Mouse (Mus musculus): ENCODE measurements around the gene Gtf2ird1.

Gene Gtf2ird1

DNA sequence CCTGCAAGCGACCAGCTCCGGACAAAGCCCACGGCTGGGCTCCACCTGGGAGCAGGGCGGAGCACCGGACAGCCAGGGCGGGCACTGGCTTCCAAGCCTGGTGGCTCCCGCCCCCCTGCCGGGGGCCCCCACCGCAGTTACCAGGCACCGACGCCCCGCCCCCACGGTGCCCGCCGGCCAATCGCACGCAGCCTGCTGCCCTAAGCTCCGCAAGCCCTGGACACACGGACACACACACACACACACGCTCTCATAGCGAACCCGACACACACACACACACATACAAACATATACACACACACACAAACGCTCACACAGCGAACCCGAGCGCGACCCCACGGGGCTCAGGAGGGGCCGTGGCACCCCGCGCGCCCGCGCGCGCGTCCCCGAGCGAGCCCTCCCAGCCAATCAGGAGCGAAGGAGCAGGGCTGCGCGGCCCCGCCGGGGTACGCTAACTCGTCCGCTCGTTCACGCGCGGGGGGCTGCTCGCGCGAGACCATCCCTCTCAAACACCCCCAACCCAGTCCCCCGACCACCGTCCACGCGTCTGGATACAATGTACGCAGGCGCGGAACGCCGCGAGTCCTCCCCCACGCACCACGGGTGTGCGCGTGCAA, 143.0 kb downstream of the Gtf2ird1 start:
- peak; percentile 91 for DNase-seq (ENCODE audit: low read depth)

DNA sequence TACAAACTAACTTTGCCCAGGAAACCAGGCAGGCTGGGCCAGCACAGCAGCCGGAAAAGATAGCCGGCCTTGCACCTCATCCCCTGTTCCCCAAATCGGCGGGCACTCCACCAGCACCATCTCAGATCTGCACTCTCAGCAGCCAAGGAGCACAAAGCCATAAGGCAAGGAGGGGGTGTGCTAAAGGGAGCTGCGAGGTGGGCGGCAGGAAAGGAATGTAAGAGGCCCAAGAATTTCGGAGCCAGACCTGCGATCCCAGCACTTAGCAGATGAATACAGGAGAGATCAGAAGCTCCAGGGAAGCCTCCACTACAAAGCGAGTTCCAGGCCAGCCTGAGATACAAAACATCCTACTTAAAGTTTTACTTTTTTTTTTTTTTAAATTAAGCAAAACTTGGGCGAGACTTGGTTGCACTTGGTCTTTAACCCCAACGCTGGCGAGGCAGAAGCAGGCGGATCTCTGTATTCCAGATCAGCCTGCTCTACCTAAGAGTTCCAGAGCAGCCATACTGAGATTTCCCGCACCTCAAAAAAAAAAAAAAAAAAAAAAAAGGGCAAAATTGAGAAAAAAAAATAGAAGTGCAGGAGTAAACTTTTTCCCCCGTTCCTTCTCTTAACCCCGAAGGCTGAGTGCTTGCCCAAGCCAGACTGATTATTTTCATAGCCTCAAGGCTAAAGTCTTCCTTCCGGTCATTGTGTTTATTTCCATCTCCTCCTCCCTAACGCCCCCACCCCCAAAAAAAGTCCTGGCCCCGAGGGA, 143.6 kb downstream of the Gtf2ird1 start:
- DNase-seq (ENCODE audit: low read depth): no peak

DNA sequence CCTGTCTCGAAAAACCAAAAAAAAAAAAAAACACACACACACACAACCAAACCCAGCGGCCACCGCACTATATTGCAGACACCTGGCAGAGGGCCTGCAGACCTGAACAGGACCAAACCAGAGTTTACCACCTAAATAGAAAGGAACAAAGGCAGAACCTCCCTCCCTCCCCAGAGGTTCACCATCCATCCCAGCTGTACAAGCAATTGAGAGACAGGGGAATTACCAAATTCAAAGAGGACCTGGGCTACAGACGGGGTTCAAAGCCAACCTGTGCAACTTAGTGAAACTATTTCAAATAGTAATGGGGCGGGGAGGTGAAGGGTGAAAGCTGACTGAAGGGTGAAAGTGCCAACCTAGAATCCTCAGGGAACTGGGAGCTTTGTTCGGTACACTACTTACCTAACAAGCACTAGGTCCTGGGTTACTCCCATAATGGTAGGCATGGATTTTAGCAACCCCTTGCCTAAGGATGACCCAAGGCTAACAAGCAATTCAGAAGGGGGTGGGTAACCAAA, 144.6 kb downstream of the Gtf2ird1 start:
- DNase-seq (ENCODE audit: low read depth): no peak

DNA sequence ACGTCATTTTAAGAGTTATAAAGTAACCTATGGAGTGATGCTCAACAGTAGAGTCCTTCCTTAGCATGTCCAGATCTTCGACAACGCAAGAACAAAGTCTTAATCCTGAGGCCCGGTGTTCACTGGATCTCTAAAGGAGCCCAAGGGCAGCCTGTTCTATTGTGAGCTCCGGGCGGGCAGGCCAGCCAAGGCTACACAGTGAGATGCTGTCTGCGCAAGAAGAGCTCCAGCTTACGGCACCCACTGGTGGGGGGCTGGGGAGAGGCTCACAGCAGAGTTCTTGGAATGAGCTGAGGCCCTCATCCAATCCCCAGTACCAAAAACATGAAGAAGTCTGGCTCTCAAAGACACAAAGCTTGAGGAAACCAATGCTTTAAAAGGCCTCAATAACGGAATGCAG, 146.3 kb downstream of the Gtf2ird1 start:
- no peak for DNase-seq (ENCODE audit: low read depth)

DNA sequence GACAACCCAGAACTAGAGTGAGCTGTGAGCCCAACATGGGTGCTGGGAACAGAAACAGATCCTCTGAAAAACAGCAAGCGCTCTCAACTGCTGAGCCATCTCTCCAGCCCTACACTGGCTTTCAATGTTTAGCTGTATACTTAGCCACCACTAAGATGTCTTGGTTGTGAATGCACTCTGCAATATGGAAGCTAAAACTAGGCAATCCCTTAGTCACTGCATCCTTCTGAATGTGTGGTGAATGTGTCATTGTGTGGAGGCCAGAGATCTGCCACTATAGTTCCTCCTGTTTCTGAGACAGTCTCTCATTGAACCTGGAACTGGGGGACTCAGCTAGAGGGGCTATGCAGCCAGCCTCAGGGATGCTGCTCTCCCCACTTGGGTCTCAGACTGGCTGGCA, 147.2 kb downstream of the Gtf2ird1 start:
- DNase-seq (ENCODE audit: low read depth): no peak
